Mouse (Mus musculus): ENCODE results near the gene Aurka.

DNA sequence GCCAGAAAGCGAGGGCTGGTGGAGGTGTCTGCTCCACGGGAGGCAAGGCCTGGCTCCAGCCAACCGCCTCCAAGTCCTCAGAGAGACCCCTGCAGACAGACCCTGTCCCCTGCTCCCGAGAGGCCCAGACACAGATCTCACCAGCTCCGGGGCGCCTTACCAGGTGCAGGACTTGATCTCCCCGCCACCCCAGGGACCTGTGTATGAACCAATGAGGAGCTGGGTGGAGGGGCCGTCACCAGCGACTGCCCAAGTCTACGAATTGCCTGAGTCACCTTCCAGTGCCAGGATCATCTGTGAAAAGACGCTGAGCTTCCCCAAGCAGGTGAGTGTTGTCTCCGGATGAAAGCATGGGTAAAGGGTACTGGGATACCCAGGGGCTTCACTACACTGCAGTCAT, 45.9 kb upstream of the Aurka start:
- TF ChIP-seq POLR2A (IDR thresholded peaks at IDR 0.05; ENCODE audit: insufficient read depth, low read depth, low read length) (no peak), EP300 (IDR thresholded peaks at IDR 0.05; ENCODE audit: insufficient read depth, low read depth, low read length) (no peak)

Measured in heart, adult 2 months (tissue).